Mouse (Mus musculus) kidney, postnatal 25 days (tissue): ENCODE measurements at regions not wholly inside any gene's neighbourhood (a gene's known extent, or its start where the extent isn't known, plus 50 kb on each side); places are given as distances from the start of the nearest gene placed in this dataset.

ENCODE experiments used
- DNase-seq, 2 experiments: peaks; one replicate each; pipeline ENCODE4 v3.0.0; 2021; ENCODE audit warnings: mixed read lengths in 2 of 2

DNA sequence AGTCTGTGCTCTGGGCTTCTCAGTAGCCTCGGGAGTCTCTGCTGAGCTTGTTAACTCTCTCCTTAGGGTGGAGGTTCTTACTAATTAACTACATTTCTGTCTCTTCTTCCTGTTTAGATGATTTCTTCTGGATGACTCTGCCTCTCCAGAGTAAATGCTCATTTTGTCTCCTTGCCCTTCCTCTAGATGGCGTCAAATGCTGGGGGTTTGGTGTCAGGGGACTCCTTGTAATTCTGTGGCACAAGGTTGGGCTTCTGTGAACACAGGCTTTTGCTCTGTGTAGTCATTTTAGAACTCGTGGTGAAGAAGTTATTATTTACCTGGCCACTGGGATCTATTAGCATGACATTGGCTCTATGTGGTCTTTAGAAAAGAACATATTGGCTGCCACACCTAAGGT, 298.4 kb downstream of the Ndfip2 start:
- DNase-seq, result no peak

- DNase-seq, result no peak
Measured at GRCm38 (mm10) chr14:105544066-105544465, 285.7 kb downstream of the Ndfip2 start.

GRCm38 (mm10) chr14:105542486-105543145, 284.2 kb downstream of the Ndfip2 start:
- no peak for DNase-seq

- no peak for DNase-seq
Measured at GRCm38 (mm10) chr14:105542090-105542485, 283.7 kb downstream of the Ndfip2 start.

GRCm38 (mm10) chr14:105532168-105532745, 273.9 kb downstream of the Ndfip2 start:
- no peak for DNase-seq

GRCm38 (mm10) chr14:105528107-105528506, 269.7 kb downstream of the Ndfip2 start:
- no peak for DNase-seq

DNA sequence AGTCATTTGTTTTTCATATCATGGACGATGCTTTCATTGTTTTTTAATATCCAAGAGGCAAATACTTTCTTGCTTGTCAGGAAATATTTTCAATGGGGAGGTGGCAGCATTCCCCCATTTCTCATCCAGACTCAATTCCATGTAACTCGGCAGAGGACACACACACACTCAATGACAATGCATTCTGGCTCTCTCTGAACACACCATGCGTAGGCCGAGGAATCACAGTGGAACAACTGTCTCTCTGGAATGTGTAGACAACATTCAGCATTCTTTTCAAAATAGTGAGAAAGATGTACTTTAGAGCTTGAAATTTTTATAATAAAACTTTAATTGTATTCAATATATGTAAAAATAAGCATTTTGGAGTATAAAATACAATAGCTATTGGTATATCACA, 265.5 kb downstream of the Ndfip2 start:
- DNase-seq, result no peak

DNA sequence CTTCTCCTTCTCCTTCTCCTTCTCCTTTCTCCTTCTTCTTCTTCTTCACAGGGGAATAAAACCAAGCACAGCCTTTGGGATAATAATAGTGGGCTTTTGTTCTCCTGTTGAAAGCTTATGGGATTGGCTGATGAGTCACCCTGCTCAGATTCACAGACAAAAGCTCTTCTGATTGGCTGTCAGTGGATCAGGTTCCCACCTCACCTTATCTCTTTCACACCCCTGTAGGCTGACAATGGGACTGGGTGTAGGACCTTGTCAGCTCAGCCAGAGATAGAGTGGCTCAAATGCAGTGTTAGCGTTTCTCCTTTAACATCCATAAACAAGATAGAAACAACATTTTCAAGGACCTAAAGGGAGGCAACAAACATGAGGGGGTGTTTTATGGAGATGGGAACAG, 263.9 kb downstream of the Ndfip2 start:
- DNase-seq, result no peak

- no peak for DNase-seq
Measured at GRCm38 (mm10) chr14:105518706-105519105, 260.3 kb downstream of the Ndfip2 start.

GRCm38 (mm10) chr14:105514413-105514812, 256.0 kb downstream of the Ndfip2 start:
- no peak for DNase-seq

DNA sequence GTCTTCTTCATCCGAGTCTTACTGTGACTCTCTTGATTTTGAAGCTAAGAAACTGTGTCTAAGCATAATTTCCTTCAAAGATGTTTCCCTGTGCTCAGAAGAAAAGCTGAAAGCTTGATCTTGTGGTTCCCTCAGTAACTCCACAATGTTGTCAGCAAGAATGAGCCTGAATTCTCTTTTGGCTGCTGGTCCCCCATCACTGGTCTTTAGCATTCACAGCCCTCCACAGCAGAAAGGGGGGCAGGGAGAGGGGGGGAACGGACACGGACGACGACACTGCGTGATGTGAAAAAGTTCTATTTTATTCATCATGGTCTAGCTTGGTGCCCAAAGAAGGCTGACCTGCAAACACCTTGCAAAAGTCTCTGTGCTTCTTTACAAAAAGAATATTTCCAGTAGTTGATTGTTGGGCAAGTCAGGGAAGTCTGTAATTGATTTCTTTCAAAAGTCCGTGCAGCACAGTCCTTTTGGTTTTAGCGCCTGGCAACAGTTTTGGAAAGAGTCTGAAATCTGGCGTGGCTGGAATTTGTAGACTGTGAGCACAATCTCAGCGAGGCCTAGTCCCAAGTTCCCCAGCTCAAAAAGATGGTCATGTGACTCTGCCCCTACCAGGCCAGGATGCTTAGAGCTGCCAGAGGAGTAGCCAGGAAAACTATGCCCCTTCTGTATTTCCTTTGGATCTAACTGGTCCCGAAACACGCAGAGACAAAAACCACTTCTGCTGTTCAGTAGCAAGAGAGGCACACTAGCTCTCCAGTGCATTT, 254.7 kb downstream of the Ndfip2 start:
- no peak for DNase-seq

GRCm38 (mm10) chr14:105511826-105512225, 253.5 kb downstream of the Ndfip2 start:
- DNase-seq, result no peak

GRCm38 (mm10) chr14:105511135-105511534, 252.8 kb downstream of the Ndfip2 start:
- no peak for DNase-seq

GRCm38 (mm10) chr14:105505261-105505660, 246.9 kb downstream of the Ndfip2 start:
- DNase-seq, result no peak

GRCm38 (mm10) chr14:105504376-105504775, 246.0 kb downstream of the Ndfip2 start:
- no peak for DNase-seq

- no peak for DNase-seq
Measured at GRCm38 (mm10) chr14:105503806-105504205, 245.4 kb downstream of the Ndfip2 start.

DNA sequence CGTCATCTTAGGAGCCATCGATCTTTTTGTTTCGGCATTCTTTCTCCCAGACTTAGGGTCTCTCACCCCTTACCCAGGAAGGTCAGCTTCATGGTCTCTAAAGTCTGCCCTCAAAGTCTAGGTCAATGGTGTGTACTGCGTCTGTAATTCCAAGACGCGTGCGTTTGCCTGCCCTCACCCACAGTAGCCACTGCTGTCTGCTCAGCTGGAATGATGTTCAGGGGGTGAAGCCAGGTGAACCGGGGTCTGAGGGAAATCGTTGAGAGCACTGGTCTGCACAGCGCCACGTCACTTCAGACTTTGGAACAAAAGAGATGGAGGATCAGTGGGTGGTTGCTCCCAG, 244.2 kb downstream of the Ndfip2 start:
- DNase-seq, result no peak

DNA sequence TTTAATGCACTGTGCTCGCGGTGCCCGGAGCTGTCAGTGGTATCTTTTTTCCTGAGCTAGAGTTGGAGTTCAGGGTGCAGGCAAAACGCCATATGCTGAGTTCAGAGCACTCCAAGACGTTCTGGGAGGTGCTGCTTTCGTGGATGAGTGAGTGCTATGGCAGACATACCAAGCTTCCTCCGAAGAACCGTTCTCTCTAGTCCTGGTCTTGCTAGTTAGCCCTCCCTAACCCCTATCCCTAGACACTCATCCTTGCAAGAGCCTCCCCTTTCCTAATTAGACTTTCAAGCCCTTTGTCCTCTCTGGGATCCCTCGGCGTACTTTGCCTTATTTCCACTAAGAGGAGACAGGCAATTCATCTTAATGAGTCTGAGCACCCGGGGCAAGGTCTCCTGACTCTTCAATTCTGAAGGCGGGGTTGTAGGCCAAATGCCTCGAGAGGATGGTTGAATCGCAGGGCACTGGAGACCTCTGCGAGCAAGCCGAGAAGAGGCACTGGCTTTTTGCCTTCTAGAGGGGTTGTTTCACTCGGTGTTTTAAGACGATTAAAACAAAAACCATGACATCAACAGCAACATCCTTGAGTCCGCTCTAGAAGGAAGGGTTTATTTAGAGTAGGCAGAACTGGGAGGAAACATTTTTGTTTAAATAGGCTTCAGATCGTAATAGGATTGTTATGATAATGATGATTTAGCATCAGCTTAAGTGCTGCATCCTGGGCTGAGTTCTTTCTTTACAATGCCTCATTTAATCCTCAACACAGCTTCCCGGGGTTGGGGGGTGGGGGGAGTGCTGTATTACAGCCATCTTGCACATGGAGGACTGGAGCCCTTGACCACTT, 243.6 kb downstream of the Ndfip2 start:
- DNase-seq, result peak; percentile 59 to 72

DNA sequence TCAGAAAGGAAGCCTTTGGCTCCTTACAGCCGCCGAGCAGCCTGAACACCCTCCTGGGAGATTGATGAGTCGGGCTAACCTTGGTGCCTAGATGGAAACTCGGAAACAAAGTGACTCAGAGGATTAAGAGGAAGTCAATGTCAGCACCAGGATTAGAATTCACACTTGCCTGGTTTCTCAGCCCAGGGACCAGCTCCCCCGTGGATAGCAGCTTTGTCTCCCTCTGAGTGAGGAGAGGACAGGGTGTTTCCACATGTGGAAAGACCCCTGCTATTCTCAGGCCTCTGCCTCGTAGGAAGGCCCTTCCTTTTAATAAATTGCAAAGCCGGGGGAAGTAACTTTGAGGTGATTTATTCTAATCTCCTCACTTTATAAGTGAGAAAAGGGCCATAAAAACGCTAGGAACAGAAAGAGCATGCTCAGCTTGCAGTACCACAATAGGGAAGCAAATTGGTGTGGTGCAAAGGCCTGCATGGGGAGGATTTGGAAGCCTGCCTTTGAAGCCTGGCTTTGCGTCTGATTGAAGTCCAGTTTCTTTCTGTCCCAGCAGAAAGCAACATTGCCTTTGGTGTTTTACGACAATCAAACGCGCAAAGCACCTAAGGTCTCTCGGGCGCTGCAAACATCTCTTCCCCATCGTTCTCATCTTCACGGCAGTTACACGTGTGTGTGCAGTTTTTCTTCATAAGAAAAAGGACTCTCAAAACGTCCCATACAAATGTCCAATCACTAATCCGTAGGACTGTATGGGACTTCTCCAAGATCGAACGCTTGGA, 242.8 kb downstream of the Ndfip2 start:
- peak; percentile 11 to 39 for DNase-seq

DNA sequence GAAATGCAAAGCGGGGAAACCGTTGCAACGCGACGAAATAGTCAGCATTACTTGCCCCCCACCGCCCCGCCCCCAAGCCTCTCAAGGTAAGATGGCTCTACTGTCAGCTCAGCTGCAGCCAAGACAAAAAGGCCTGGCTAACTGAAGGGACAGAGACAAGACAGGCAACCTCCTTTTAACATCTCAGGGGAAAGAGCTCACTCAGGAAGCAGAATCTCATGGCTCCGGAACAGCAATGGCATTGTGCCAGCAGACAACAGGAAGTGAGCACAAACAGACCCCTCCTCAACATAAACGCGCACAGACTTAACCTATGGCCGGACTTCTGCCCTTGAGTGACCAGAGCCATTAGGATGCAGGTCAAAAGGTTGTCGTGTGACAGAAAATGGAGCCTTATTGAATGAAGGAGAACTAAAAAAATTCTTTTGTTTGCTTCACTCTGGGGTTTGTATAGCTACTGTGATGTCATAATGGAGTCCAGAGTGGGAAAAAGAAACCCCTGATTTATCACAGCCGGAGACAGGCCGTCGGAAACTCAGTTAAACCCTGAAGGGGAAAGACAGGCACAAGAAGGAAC, 241.0 kb downstream of the Ndfip2 start:
- DNase-seq, result peak; percentile 58 to 62

GRCm38 (mm10) chr14:105498155-105498906, 240.0 kb downstream of the Ndfip2 start:
- DNase-seq, result no peak
